Mouse (Mus musculus) kidney, embryonic 15.5 days (tissue): ENCODE results near the gene Rhno1. TPM values are rescaled to one million over a fixed set of nuclear protein-coding genes. Genes with fewer than 3 reads are reported as not detected.

Source experiments
- ATAC-seq: fragments of 200-750 bp; cut with Nextera tagmentation; replicated peaks from 2 replicates; pipeline ENCODE4 v1.8.0; 2017; ENCODE audit warnings: moderate TSS enrichment; ENCODE audit not compliant: low FRiP score
- H3K27ac ChIP-seq: fragments of 300-500 bp; sonication (generic); 2 replicates; pipeline ENCODE4 v1.5.1; 2015; ENCODE audit warnings: mild to moderate bottlenecking, inconsistent platforms
- H3K27me3 ChIP-seq: fragments of 300-500 bp; sonication (generic); 2 replicates; pipeline ENCODE4 v1.6.1; 2015; ENCODE audit warnings: inconsistent platforms
- H3K36me3 ChIP-seq: fragments of 300-500 bp; sonication (generic); 2 replicates; pipeline ENCODE4 v1.6.1; 2015; ENCODE audit warnings: inconsistent platforms
- H3K4me1 ChIP-seq: fragments of 300-500 bp; sonication (generic); 2 replicates; pipeline ENCODE4 v1.6.1; 2015; ENCODE audit warnings: inconsistent platforms
- H3K4me2 ChIP-seq: fragments of 300-500 bp; sonication (generic); 2 replicates; pipeline ENCODE4 v1.6.1; 2015; ENCODE audit warnings: moderate library complexity, mild to moderate bottlenecking, inconsistent platforms
- H3K4me3 ChIP-seq: fragments of 300-500 bp; sonication (generic); replicated peaks from 2 replicates; pipeline ENCODE4 v1.5.1; 2015; ENCODE audit warnings: mild to moderate bottlenecking, inconsistent platforms
- H3K9ac ChIP-seq: fragments of 300-500 bp; sonication (generic); 2 replicates; pipeline ENCODE4 v1.6.1; 2015; ENCODE audit warnings: mild to moderate bottlenecking, inconsistent platforms
- H3K9me3 ChIP-seq: fragments of 300-500 bp; sonication (generic); replicated peaks from 2 replicates; pipeline ENCODE4 v1.6.1; 2016; ENCODE audit warnings: inconsistent platforms
- WGBS: fragments of 180-500 bp; shearing (Covaris S2); methylation state at CpG from one replicate; pipeline ENCODE4 v1.1.7; 2015; ENCODE audit warnings: mixed read lengths; 5-methylcytosine and 5-hydroxymethylcytosine counted together
- polyA plus RNA-seq: library from polyadenylated mRNA; unstranded; fragments of >200 nt; fragmentation: Nextera tagmentation; extraction: Ambion mirVana; gene quantifications from 2 replicates; pipeline ENCODE4 v1.2.1, GENCODE M21; 2015

Rhno1 gene
- polyA plus RNA-seq: 122 TPM in 2 replicates

GRCm38 (mm10) chr6:128362381-128363006, at the start of gene Rhno1, which contains the start of gene Foxm1:
Gene Rhno1, minus strand, starts transcription at chr6:128362911.
Gene Foxm1, plus strand, starts transcription at chr6:128362967.
- under 1% methylated on average over 56 of the region's 76 CpGs for WGBS
- Histone ChIP-seq H3K27ac (peak within 1 kb of the TSS; percentile 97), H3K27me3 (no peaks in the 10 kb centered on the region), H3K9me3 (no peaks in the 10 kb centered on the region), H3K9ac (peak within 1 kb of the TSS; percentile 92), H3K4me2 (peak within 1 kb of the TSS; percentile 88), H3K4me3 (peak within 1 kb of the TSS; percentile 99), H3K4me1 (peaks cover 35% of the 10 kb centered on the region), H3K36me3 (peaks cover 39% of the 10 kb centered on the region)
- ATAC-seq: peak; percentile 91

GRCm38 (mm10) chr6:128411115-128411514, 48.4 kb upstream of the Rhno1 start:
- Histone ChIP-seq H3K4me2 (no peak overlapping the region), H3K9me3 (no peaks in the 10 kb centered on the region), H3K4me1 (no peaks in the 10 kb centered on the region), H3K9ac (no peak overlapping the region), H3K27ac (no peak overlapping the region), H3K27me3 (no peaks in the 10 kb centered on the region), H3K36me3 (peaks cover 78% of the 10 kb centered on the region), H3K4me3 (no peak overlapping the region)
- 0 out of 2 replicates have a peak, but pooled peaks have one; percentile 5 for ATAC-seq
- 19% methylated on average over 3 of the region's 3 CpGs for WGBS

GRCm38 (mm10) chr6:128410305-128410704, 47.6 kb upstream of the Rhno1 start:
- Histone ChIP-seq H3K27ac (no peak overlapping the region), H3K4me1 (no peaks in the 10 kb centered on the region), H3K36me3 (peaks cover 77% of the 10 kb centered on the region), H3K4me2 (no peak overlapping the region), H3K4me3 (no peak overlapping the region), H3K9me3 (no peaks in the 10 kb centered on the region), H3K27me3 (no peaks in the 10 kb centered on the region), H3K9ac (no peak overlapping the region)
- WGBS: 93% methylated on average over 13 of the region's 13 CpGs
- ATAC-seq: no peak; the same call in 1 of the 2 replicates

GRCm38 (mm10) chr6:128408544-128409125, 45.9 kb upstream of the Rhno1 start:
- no peak overlapping the region for H3K4me2 ChIP-seq
- H3K4me1 ChIP-seq: no peaks in the 10 kb centered on the region
- H3K9me3 ChIP-seq: no peaks in the 10 kb centered on the region
- no peak for ATAC-seq
- H3K27ac ChIP-seq: no peak overlapping the region
- H3K36me3 ChIP-seq: peaks cover 77% of the 10 kb centered on the region
- H3K27me3 ChIP-seq: no peaks in the 10 kb centered on the region
- H3K4me3 ChIP-seq: no peak overlapping the region
- no peak overlapping the region for H3K9ac ChIP-seq
- WGBS: 86% methylated on average over 7 of the region's 7 CpGs

- no peaks in the 10 kb centered on the region for H3K9me3 ChIP-seq
- H3K4me2 ChIP-seq: no peak overlapping the region
- 60% methylated on average over 5 of the region's 5 CpGs for WGBS
- no peak overlapping the region for H3K9ac ChIP-seq
- no peak overlapping the region for H3K4me3 ChIP-seq
- no peak overlapping the region for H3K27ac ChIP-seq
- no peak for ATAC-seq
- H3K27me3 ChIP-seq: no peaks in the 10 kb centered on the region
- H3K36me3 ChIP-seq: peaks cover 40% of the 10 kb centered on the region
- H3K4me1 ChIP-seq: peaks cover 23% of the 10 kb centered on the region
These were observed 42.0 kb upstream of the Rhno1 start for GRCm38 (mm10) chr6:128404708-128405107.

- H3K27ac ChIP-seq: peak overlapping the region; percentile 86
These were observed 36.9 kb upstream of the Rhno1 start for GRCm38 (mm10) chr6:128399421-128400185.

GRCm38 (mm10) chr6:128398996-128399395, 36.3 kb upstream of the Rhno1 start, which contains the start of gene Nrip2:
Gene Nrip2, plus strand, starts transcription at chr6:128399296.
- H3K27ac ChIP-seq: peak within 1 kb of the TSS; percentile 86

More at GRCm38 (mm10) chr6:128399421-128400185, 36.9 kb upstream of the Rhno1 start:
- H3K36me3 ChIP-seq: no peaks in the 10 kb centered on the region; the same call in 1 of the 2 replicates
- no peaks in the 10 kb centered on the region for H3K27me3 ChIP-seq
- H3K9ac ChIP-seq: peak overlapping the region; percentile 40
- H3K9me3 ChIP-seq: no peaks in the 10 kb centered on the region
- WGBS: 26% methylated on average over 21 of the region's 21 CpGs
- ATAC-seq: peak; percentile 86
- H3K4me3 ChIP-seq: peak overlapping the region; percentile 41
- H3K4me1 ChIP-seq: peaks cover 39% of the 10 kb centered on the region
- peak overlapping the region; percentile 63 for H3K4me2 ChIP-seq

GRCm38 (mm10) chr6:128397574-128398261, 35.0 kb upstream of the Rhno1 start:
- no peaks in the 10 kb centered on the region for H3K36me3 ChIP-seq
- peak overlapping the region; percentile 74 for H3K27ac ChIP-seq
- no peak overlapping the region for H3K4me2 ChIP-seq
- H3K4me1 ChIP-seq: peaks cover 39% of the 10 kb centered on the region
- H3K27me3 ChIP-seq: no peaks in the 10 kb centered on the region
- H3K4me3 ChIP-seq: no peak overlapping the region
- 72% methylated on average over 7 of the region's 7 CpGs for WGBS
- ATAC-seq: peak; percentile 41; the same call in 1 of the 2 replicates
- H3K9ac ChIP-seq: no peak overlapping the region
- H3K9me3 ChIP-seq: no peaks in the 10 kb centered on the region

More at GRCm38 (mm10) chr6:128398996-128399395, 36.3 kb upstream of the Rhno1 start, which contains the start of gene Nrip2:
- Histone ChIP-seq H3K9ac (peak within 1 kb of the TSS; percentile 40), H3K27me3 (no peaks in the 10 kb centered on the region), H3K4me1 (peaks cover 39% of the 10 kb centered on the region), H3K4me3 (peak within 1 kb of the TSS; percentile 41), H3K36me3 (no peaks in the 10 kb centered on the region), H3K9me3 (no peaks in the 10 kb centered on the region), H3K4me2 (peak within 1 kb of the TSS; percentile 63)
- ATAC-seq: no peak
- 54% methylated on average over 3 of the region's 3 CpGs for WGBS

- no peaks in the 10 kb centered on the region for H3K27me3 ChIP-seq
- no peaks in the 10 kb centered on the region for H3K9me3 ChIP-seq
- no peak overlapping the region for H3K9ac ChIP-seq
- no peaks in the 10 kb centered on the region for H3K36me3 ChIP-seq
- no peak overlapping the region for H3K4me3 ChIP-seq
- WGBS: 69% methylated on average over 1 of the region's 1 CpGs
- no peak for ATAC-seq
- no peak overlapping the region for H3K27ac ChIP-seq
- H3K4me2 ChIP-seq: no peak overlapping the region
- H3K4me1 ChIP-seq: no peaks in the 10 kb centered on the region
These were observed 28.0 kb upstream of the Rhno1 start for GRCm38 (mm10) chr6:128390683-128391082.

GRCm38 (mm10) chr6:128389185-128389584, 26.5 kb upstream of the Rhno1 start:
- H3K36me3 ChIP-seq: no peaks in the 10 kb centered on the region
- no peak for ATAC-seq
- no peak overlapping the region for H3K27ac ChIP-seq

GRCm38 (mm10) chr6:128385026-128385425, 22.3 kb upstream of the Rhno1 start:
- H3K4me1 ChIP-seq: no peaks in the 10 kb centered on the region
- H3K36me3 ChIP-seq: no peaks in the 10 kb centered on the region
- H3K9ac ChIP-seq: no peak overlapping the region
- H3K27me3 ChIP-seq: no peaks in the 10 kb centered on the region
- 57% methylated on average over 1 of the region's 1 CpGs for WGBS
- H3K4me3 ChIP-seq: no peak overlapping the region
- ATAC-seq: no peak
- no peak overlapping the region for H3K27ac ChIP-seq
- no peaks in the 10 kb centered on the region for H3K9me3 ChIP-seq
- H3K4me2 ChIP-seq: no peak overlapping the region

More at GRCm38 (mm10) chr6:128389185-128389584, 26.5 kb upstream of the Rhno1 start:
- no peaks in the 10 kb centered on the region for H3K27me3 ChIP-seq
- H3K9ac ChIP-seq: no peak overlapping the region
- H3K4me3 ChIP-seq: no peak overlapping the region
- H3K4me1 ChIP-seq: no peaks in the 10 kb centered on the region
- no peak overlapping the region for H3K4me2 ChIP-seq
- 86% methylated on average over 1 of the region's 1 CpGs for WGBS
- no peaks in the 10 kb centered on the region for H3K9me3 ChIP-seq
